Mouse (Mus musculus) urinary bladder, postnatal 4 days (tissue): ENCODE results near the gene Kif12.

Experiments
- DNase-seq, 2 experiments: peaks; one replicate each; pipeline ENCODE4 v3.0.0; 2021 to 2022; ENCODE audit warnings: low spot score in 2 of 2

Gene Kif12

DNA sequence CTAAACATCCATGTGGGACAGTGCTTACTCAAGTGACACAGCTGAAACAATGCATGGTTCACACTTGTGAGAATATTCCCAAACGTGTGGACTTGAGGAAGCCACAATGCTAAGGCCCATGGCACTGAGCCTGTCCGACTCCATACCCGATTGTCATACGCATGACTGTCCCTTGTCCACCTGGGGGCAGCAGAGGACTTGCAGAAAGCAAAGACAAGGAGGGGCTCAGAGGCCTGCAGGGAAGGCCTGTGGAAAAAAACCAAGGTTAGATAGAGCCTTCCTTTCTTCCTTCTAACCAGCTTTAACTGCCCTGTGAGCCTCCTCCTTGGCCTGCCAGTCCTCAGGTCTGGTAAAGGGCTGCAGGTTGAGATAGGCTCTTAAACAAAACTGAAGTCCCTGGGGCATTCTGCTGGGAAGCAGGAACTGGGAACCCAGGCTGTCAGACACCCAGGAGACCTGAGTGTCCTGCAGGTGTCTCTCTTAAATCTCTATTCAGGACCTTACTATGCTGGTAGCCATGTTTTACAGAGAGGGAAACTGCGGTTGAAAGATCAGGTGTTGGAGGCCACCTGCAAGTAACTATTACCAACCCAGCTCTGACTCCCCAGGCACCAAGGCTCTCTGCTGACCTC is 12.9 kb downstream of the Kif12 start:
- DNase-seq, result peak; percentile 78 to 88

DNA sequence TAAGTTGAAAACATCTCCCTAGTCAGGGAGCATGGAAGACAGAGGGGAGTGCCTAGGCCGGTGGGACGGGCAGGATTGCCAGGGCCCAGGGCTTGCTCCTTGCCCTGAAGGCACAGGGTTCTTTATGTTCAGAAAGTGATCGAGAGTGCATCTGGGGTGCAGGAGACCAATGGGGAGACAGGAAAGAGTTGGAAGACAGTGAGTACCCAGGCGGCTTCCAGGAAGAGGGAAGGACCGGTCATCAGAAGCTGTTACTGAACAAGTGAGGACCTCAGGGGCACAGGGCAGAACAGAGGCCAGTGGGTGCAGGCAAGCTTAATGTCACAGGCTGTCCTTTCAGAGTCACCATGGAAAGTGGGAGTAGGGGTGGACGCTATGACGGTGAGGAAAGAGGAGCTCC is 13.7 kb downstream of the Kif12 start:
- no peak for DNase-seq

DNA sequence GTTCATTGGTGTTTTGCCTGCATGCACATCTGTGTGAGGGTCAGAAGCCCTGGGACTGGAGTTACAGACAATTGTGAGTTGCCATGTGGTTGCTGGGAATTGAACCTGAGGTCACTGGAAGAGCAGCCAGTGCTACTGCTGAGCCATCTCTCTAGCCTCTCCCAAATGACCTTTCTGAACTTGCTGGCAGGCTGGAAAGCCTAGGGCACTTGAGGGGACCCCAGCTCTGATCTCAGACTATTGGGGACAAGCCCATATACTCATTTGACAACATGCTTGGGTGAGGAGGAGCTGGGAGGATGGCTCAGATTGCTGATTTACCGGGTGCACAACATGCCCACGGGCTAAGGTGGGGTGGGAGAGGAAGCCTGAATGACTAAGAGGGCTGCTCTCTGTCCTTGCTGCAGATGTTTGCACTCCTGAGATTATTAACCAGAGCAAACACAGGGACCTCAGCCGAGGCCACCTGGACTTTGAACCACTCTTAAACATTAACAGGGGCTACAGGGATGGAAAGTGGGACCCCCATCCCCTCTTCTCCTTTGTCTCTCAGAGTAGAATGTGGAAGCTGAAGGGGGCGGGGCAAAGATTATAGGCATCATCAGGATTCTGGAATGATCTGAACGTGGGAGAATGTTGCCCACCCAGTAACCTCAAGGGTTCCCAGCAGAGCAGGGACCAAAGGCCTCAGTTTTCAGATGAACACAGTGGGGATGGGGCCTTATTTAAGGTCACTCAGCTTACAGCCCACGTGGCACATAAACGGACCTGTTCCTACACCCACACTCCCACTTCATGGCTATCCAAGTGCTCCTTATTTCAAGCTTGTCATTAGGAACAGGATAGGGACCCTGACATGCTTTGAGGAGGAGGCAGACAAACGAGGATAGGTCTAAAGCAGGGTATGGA is 15.0 kb downstream of the Kif12 start:
- no peak for DNase-seq

DNA sequence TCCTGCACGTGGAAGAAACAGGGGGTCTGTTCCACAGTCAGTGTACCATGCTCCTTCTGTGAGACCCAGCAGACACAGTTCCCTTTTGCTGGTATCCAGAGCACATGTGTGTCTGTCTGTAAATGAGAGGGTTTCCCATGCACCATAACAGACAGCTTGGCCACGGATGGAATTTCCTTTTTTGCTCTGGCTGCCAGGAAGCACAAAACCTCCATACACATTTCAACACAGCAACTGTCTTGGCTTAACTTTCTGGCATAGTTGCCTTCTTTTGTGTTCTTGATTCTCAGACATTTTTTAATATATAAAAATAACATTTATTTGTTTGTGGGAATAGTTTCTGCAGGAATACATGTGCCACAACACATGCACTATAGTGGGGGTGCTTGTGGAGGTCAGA is 16.3 kb downstream of the Kif12 start:
- DNase-seq, result no peak

DNA sequence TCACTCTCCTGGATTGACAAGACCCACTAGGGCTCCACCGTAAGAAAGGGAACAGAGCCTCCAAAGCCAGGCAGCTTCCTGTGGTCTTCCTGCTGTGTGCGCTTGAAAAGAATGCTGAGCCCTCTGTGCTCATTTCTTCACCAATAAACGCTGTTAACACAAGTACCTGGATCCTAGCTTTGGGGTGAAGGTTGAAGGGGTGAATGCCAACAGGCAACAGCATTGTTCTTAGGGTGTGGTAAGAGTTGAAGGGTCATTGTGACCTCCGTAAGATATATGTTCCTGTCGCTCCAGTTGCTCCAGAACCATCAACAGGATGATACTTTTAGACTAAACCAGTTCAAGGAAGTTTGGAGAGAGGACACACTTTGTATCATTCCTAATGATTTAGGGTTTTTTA is 17.2 kb downstream of the Kif12 start, which contains the start of gene Ambp:
Gene Ambp (minus strand): TSS at position 101 of the 400 bp plus-strand sequence.
- DNase-seq, result no peak

DNA sequence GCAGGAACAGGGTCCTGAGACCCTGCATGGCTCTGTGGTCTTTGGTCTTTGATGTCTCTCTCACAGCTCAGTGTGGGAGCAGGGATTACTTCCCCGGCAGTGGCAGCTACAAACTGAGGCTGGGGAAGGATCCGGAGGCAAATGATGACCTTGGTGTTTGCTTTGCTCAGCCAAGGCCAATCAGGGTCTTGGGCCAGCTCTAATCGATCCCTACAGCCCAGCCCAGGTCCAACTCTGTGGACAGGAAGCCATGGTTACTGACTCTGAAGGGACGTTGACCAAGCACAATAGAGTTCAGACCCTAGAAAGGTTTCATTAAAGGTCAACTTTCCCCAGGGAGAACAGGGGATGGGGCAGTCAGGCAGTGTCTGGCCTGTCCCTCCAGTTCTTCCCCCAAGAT is 17.9 kb downstream of the Kif12 start:
- DNase-seq, result no peak

DNA sequence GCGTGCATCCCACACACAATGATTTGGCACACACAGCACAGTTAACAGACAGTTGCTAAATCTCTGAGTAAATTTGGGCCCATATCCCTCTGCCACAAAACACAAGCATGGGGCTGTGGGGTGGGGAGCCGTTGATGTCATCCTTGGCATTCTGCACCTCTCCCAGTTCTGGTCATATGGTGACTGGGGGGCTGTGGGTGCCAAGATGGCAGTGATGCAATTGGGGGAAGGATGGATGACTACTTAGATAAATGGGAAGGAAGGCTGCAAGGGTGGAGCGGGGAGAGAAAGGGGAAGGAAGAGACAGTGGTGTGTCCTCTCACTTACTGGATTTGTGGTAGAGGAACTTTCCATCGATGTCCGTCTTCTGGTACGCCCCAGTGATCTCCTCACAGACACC is 20.8 kb downstream of the Kif12 start:
- no peak for DNase-seq

DNA sequence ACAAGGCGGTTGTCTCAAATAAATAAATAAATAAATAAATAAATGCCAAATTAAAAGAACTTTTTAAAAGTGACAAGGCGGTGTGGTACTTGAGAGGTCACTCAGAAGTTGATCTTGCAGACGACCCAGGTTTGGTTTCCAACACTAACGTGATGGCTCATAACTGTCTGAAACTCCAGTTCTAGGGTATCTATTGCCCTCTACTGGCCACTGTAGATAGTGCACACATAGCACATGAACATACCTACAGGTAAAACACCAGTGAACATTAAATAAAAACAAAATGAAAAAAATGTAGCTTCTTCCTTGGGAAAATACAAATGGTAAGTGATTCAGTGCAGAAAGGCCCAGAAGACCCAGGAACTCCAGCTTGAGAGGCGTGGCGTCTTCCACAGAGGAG is 24.7 kb downstream of the Kif12 start:
- no peak for DNase-seq

DNA sequence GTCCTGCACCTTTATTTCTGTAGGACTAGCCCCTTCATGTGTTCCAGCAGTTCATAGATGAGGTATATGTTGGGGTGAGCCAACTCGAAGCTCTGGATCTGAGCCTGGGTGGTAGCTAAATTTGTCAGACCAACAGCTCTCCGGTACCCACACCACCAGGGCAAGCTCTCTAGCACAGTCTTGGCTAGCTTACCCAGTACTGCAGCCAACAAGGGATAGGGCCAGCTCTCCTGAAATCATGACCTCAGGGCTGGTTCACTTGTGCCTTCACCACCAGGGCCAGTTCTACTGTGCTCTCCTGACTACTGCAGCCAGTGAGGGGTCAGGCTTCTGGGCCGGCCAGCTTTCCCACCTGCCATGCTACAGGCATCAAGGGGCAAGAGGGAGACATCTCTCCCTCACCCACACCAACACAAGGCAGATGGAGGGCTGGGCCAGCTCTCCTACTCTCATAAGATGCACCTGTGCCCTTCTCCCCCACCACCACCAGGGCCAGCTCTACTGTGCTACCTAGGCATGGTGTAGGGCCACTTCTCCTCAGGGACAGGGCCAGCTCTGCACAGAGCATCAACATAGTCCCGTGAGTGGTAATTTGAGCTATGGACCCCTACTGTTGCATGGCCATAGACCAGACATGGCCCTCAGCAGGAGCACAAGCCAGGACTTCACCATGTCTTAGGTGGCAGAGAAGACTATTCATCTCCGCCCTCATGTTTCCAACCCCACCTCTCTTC is 41.9 kb downstream of the Kif12 start:
- no peak for DNase-seq

DNA sequence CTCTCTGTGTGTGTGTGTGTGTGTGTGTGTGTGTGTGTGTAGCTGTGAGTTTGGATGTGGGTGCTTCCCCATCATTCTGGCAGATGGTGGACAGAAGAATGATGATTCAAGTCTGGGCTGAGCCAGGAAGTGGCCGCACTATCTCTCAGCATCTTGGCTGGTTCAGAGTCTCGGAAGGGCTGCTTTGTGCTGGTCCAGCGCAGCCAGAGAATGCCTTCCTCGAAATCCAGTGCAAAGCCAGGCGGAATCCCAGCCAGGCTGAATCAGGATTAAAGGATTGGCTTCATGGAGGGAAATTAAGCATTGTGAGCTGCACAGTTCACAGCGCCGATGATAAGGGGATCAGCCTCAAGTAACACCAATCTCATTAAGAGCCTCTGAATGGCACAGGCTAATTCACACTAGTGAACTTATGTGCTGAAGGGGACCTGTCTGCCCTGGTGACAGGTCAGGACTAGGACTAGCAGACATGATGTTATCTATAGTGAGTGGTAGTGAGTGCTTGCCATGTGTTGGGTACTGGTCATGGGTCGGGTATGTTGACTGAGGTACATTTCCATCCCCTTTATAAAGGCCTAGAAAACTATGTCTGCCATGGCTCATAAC is 47.0 kb downstream of the Kif12 start:
- no peak for DNase-seq

DNA sequence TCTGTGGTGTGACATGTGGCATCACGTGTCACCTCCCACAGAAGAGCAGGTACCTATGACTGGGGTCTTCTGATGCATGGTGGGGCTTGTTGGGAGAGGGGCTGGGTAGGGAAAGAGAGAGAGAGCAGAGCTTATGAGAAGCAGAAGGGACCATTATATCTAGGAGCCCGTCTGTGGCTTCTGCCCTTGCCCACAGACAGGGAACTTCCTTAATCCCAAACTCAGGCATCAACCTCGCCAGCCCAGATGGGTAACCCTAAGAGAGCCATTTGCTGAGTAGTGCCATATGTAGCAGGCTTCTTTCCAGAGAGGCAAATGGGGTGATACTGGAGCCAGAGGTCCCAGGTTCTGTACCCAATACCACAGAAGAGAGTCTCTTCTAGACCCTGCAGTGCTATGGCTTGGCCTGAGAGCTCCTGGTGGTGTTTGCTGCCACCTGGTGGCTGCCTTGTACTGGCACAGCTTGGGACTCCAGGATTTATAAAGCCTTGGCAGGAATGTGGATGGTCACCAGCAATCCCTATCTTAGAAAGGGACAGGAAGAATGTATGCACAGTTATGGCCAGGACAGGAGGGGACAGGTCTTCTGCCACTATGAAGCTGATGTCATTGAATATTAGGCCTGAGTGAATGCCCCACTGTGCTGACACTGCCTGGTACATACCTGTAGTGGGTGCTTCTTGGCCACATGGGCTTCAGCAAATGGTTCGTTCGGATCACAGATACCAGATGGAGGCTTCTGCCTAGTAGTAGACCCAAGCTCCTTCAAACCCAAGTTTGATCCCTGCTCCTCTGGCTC is 53.1 kb downstream of the Kif12 start:
- DNase-seq, result peak; percentile 65 to 83
